Mouse (Mus musculus) MEL-GATA-1-ER (cell line): ENCODE results near the gene Dnah17.

Experiments used
- DNase-seq: peaks from one replicate; pipeline ENCODE4 v3.0.0-alpha.2; 2012; ENCODE audit warnings: low read depth; ENCODE audit errors: extremely low read depth

Gene Dnah17

GRCm38 (mm10) chr11:117997085-117997484, 133.3 kb downstream of the Dnah17 start:
- DNase-seq = no peak

GRCm38 (mm10) chr11:117996066-117996465, 134.4 kb downstream of the Dnah17 start:
- DNase-seq = no peak

GRCm38 (mm10) chr11:117995661-117996060, 134.8 kb downstream of the Dnah17 start:
- no peak for DNase-seq

GRCm38 (mm10) chr11:117995255-117995654, 135.2 kb downstream of the Dnah17 start:
- DNase-seq = no peak

GRCm38 (mm10) chr11:117994250-117995057, 136.0 kb downstream of the Dnah17 start:
- DNase-seq = no peak

GRCm38 (mm10) chr11:117993190-117994175, 137.0 kb downstream of the Dnah17 start:
- no peak for DNase-seq

- DNase-seq = no peak
Observed at GRCm38 (mm10) chr11:117991502-117992470, 138.6 kb downstream of the Dnah17 start.

- DNase-seq = no peak
Observed at GRCm38 (mm10) chr11:117989926-117990325, 140.5 kb downstream of the Dnah17 start.

- no peak for DNase-seq
Observed at GRCm38 (mm10) chr11:117989241-117989640, 141.2 kb downstream of the Dnah17 start.

- peak; percentile 64 for DNase-seq
Observed at GRCm38 (mm10) chr11:117987968-117988367, 142.5 kb downstream of the Dnah17 start.

- DNase-seq = no peak
Observed at GRCm38 (mm10) chr11:117987032-117987451, 143.4 kb downstream of the Dnah17 start.

- peak; percentile 71 for DNase-seq
Observed at GRCm38 (mm10) chr11:117986126-117987031, 144.1 kb downstream of the Dnah17 start, which contains the start of gene Pgs1. Gene Pgs1, plus strand, starts transcription at chr11:117986292.

GRCm38 (mm10) chr11:117983770-117984169, 146.7 kb downstream of the Dnah17 start:
- DNase-seq = no peak

- no peak for DNase-seq
Observed at GRCm38 (mm10) chr11:117982426-117982825, 148.0 kb downstream of the Dnah17 start.

- DNase-seq = no peak
Observed at GRCm38 (mm10) chr11:117979388-117979787, 151.0 kb downstream of the Dnah17 start.

GRCm38 (mm10) chr11:117977694-117978360, 152.6 kb downstream of the Dnah17 start:
- DNase-seq = no peak

GRCm38 (mm10) chr11:117976081-117976582, 154.3 kb downstream of the Dnah17 start:
- no peak for DNase-seq

GRCm38 (mm10) chr11:117975211-117975967, 155.0 kb downstream of the Dnah17 start:
- DNase-seq = no peak
